Mouse (Mus musculus): ENCODE measurements around the gene Als2cl. TPM values are rescaled to one million over a fixed set of nuclear protein-coding genes. Genes with fewer than 3 reads are reported as not detected.

Als2cl gene
- total RNA-seq, 2 experiments from 2014 or later: 3.9 to 8.2 TPM

- no peak for DNase-seq
Observed at GRCm38 (mm10) chr9:110916786-110917185, 37.1 kb downstream of the Als2cl start, which contains the start of gene Fam240a. Gene Fam240a (minus strand): TSS chr9:110916861.

DNA sequence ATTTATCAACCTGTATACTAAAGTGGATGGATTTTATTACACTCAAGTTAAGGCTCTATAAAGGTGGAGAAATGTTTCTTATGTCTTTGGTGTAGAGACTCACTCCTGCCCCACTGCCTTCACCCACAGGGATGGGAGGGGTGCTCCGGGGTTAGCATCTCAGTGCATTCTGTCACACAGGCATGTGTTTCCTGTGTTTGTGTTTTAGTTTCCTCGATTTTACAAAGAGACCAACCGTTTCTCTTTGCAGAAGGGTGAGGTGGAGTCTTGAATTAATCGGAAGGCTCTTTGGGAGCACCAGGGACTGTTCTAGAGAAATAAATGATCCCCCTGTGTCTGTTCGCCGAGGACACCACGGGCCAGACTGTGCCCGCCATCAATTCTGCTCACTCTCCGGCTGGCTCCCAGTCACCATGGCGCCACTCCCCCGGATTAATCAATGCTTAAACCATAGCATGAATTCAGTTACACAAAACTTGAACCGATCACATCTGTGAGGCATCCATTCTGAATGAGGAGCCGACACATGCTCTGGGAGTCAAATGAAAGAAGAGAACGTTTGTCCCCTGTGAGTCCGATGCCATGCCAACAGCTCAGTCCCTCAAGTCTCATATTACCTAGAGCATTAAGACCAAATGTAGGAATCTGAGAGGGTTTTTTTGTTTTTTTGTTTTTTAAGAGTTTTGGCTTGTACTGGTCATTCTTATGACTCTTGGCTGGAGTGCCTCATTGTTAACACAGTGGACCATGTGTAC is 41.2 kb downstream of the Als2cl start:
- no peak for DNase-seq

- DNase-seq: peak; percentile 52
Observed at GRCm38 (mm10) chr9:110922759-110923158, 43.1 kb downstream of the Als2cl start.

DNA sequence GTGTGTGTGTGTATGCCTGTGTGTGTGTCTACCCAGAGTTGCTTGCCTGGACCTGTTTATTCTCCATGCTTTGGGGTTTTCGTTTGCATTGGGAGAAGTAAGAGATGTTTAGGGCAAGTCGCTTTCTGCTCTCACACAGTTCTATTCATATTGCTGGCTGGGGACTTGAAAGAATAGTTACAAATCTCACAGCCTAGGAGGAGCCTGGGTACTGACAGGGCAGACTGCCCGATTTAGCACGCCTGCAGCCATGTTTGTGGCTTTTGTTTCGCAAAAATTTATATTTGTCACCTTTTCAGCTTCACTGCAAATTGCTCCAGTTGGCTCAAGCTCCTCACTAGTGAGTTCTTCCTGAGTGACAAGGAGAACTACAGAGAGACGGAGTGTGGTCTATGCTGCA is 51.9 kb downstream of the Als2cl start:
- no peak for DNase-seq

DNA sequence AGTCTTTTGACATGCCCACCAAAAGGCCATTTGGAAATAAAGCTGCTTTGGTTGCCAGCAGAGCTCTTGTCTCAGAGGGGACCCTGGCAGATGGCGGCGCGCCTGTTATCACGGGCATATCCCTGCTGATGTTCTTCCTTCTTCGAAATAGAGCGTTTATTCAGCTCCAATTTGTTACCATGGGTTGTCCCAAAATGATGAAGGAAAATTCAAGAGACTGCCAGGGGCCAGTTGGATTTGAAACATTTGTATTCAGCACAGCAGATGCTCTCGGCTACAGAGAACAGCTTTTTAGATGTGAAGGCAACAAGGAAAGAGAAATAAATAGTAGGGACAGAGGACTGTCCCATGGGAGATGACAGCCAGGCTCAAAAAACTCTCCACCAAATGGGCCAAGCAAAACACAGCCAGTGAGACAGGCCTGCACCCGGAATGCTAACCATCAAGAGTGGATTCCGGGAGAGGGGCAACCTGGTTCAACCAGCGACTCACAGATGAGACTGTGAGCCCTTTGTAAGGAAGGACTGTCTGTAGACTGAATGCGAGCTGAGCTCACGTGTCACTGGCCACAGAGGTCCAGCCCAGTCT is 54.3 kb downstream of the Als2cl start:
- DNase-seq: no peak

DNA sequence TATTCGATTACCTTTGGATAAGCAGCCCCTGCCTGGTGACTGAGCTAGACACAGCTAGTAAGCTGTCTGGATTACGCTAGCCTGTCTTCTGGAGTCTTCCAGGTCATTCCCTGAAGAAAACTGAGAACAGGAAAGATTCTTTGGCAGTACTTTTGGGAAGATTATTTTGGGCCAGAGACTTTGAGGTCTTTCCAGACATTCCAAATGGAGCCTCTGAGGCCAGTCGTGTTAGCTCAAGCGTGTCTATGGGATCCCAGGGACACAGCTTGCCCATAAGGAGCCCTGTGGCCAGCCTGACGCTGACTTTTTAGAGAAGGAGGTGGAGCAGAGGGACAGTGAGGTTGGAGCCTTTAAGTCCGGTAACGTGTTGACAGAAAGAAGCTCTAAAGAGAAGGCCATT is 56.3 kb downstream of the Als2cl start:
- peak; percentile 16 for DNase-seq

- no peak for DNase-seq
Observed at GRCm38 (mm10) chr9:110937506-110938490, 58.1 kb downstream of the Als2cl start.

DNA sequence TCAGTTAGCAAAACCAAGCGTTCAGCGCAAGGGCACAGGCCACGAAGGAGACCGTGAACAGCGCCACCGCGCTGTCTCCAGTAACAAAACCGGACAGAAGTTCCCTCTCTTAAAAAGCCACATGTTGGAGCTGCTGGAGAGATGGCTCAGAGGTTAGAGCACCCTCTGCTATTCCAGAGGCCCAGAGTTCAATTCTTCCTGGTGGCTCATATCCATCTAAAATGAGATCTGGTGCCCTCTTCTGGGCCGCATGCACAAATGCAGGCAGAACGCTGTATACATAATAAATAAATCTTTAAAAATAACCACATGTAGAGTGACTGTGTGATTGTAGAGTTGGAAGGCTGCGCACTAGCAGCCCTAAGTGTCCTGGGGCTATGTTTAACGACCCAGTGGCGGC is 64.6 kb downstream of the Als2cl start:
- DNase-seq: no peak

DNA sequence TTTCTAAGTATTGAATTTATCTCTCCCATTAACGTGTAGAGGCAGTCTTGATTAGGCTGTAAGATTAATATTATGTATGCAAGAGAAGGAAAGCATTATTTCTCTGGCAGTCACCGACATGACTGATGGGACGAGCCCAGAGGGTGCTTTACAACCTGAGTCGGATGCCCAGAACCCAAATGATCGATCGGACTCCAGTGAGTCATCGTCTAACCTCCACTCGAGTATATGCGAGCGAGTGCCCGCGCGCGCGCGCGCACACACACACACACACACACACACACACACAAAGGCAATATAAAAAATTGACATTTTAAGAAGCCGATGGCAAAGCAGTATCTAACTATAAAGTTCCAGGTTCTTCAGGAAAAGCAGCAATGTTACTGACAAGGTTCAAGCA is 65.7 kb downstream of the Als2cl start:
- DNase-seq: no peak

DNA sequence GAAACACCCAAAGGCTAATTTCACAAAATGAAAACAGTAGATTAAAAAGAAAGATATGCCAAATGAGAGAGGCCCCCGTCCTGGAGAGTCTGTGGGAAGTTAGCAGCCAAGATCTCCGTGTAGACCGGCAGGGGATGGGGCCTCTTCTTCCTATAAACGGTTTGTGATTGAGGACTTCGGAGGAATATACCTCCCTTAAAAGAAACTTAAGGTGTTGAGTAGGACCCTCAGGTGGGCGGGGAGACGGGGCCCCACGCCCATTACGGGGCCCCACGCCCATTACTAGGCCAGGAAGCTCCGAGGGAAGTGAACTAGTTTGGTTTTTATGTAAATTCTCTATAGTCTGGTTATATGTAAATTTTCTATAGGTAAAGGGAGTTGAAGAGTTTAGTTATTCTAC is 66.3 kb downstream of the Als2cl start, which contains the start of gene Tdgf1:
TSS of gene Tdgf1 (minus strand) at position 233 of the 400 bp plus-strand sequence.
- no peak for DNase-seq

- no peak for DNase-seq
Observed at GRCm38 (mm10) chr9:110946548-110947044, 66.9 kb downstream of the Als2cl start.

- DNase-seq: no peak
Observed at GRCm38 (mm10) chr9:110947261-110947661, 67.6 kb downstream of the Als2cl start.

- no peak for DNase-seq
Observed at GRCm38 (mm10) chr9:110947900-110948299, 68.2 kb downstream of the Als2cl start.

GRCm38 (mm10) chr9:110948813-110949310 is 69.2 kb downstream of the Als2cl start:
- no peak for DNase-seq

GRCm38 (mm10) chr9:110950109-110950508 is 70.4 kb downstream of the Als2cl start:
- DNase-seq: no peak

Small RNA genes within 50 kb of the gene (microRNA-seq; reads per million reads assigned to microRNA genes)
- 0 reads per million in 2 experiments for gene Gm24269 (ENCODE audit: borderline replicate concordance in 2 of 2)

Other genes starting within 250 kb of the Als2cl start
- 1 to 10 TPM; 2.9 to 3.2 TPM for gene Nbeal2, start 225.7 kb upstream of the Als2cl start, total RNA-seq (2021)
- gene Ccdc12, start 223.4 kb upstream of the Als2cl start, total RNA-seq (2021): 10 to 100 TPM; 46.9 to 47.1 TPM
- 100 to 1,000 TPM; 119 to 840 TPM for gene Myl3, start 138.0 kb upstream of the Als2cl start, total RNA-seq (2021)
- gene Pth1r, start 132.7 kb upstream of the Als2cl start, total RNA-seq (2021): 1 to 10 TPM; 1.3 to 2.4 TPM
- not detected for gene Prss42, start 81.7 kb upstream of the Als2cl start, total RNA-seq (2021)
- gene Prss44, start 65.9 kb upstream of the Als2cl start, total RNA-seq (2021): not detected
- not detected for gene Prss43, start 53.2 kb upstream of the Als2cl start, total RNA-seq (2021)
- gene Prss45, start 45.3 kb upstream of the Als2cl start, total RNA-seq (2021): not detected
- gene Prss46, start 35.4 kb upstream of the Als2cl start, total RNA-seq (2021): not detected
- not detected for gene Prss50, start 21.9 kb upstream of the Als2cl start, total RNA-seq (2021)
- gene Tmie, start 243 bp downstream of the Als2cl start, total RNA-seq (2021): under 1 TPM; 0.43 to 0.62 TPM
- gene Fam240a, start 37.0 kb downstream of the Als2cl start, total RNA-seq (2021): 1 to 10 TPM; 2.0 to 2.7 TPM
- gene Tdgf1, start 66.3 kb downstream of the Als2cl start, total RNA-seq (2021): not detected
- 10 to 100 TPM; 52.4 to 64.1 TPM for gene Lrrc2, start 71.7 kb downstream of the Als2cl start, total RNA-seq (2021)
- 1 to 10 TPM in 1 of 2 experiments, under 1 TPM in 1; 0.70 to 1.3 TPM for gene Rtp3, start 110.7 kb downstream of the Als2cl start, total RNA-seq (2021)
- gene Ltf, start 139.4 kb downstream of the Als2cl start, total RNA-seq (2021): not detected
- gene Ccrl2, start 177.6 kb downstream of the Als2cl start, total RNA-seq (2021): 1 to 10 TPM; 4.3 to 4.4 TPM
- 10 to 100 TPM; 63.6 to 71.3 TPM for gene Lrrfip2, start 237.7 kb downstream of the Als2cl start, total RNA-seq (2021)

Data from gastrocnemius, postnatal 25 days (tissue).